Mouse (Mus musculus): ENCODE measurements around the gene Cst11.
"Not testable (repeated sequence)": the region's sequence is repeated elsewhere in the genome, so short reads cannot be mapped to it uniquely, and the experiment has no call there.

The Cst11 gene

GRCm38 (mm10) chr2:148771397-148771796 lies at the start of gene Cst11:
TSS of gene Cst11 (minus strand) at chr2:148771497.
- not testable (repeated sequence) for DNase-seq (ENCODE audit: low read depth, low spot score)

GRCm38 (mm10) chr2:148819909-148820308 lies 48.6 kb upstream of the Cst11 start, which contains the start of gene Cst13:
TSS of gene Cst13 (plus strand) at chr2:148820081.
- DNase-seq (ENCODE audit: low read depth, low spot score): no peak

DNA sequence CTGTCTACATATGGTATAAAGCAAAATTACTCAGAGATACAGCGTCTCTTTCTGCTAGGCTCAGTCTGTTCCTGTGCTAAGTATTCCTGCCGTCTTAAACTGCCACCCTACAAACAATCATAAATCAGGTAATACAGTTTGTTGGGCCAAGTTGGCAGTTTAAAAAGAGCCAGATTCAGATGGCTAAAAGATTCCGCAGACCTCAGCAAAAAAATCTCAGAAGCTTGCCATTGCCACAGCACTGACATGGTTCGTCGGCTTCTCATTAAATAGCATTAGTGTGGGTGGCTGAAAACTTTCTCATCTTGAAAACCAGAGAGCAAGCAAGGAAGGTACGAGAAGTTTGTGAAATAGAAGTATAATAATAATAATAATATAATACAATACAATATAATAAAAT lies 35.4 kb upstream of the Cst11 start:
- peak; percentile 8 for DNase-seq (ENCODE audit: low read depth, low spot score)

DNA sequence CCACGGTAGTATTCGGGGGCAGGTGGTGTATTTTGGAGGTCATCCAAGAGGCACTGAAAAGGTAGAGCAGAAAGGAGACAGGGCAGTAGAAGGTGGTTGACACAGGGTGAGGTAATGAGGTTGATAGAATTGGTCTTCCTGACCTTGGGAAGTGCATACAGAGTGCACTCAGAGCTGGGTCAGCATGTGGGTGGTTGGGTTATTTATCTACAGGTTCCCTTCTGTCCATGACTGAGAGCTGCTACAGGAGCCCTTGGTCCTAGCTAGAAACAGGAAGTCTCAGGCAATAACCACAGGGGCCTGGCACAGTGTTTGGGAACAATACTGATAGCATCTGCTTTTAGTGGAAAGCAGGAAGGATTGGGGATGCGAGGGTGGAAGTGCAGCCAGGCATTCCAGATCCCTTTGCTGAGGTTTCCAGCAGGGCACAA lies 30.2 kb upstream of the Cst11 start:
- peak; percentile 92 for DNase-seq (ENCODE audit: low read depth, low spot score)

DNA sequence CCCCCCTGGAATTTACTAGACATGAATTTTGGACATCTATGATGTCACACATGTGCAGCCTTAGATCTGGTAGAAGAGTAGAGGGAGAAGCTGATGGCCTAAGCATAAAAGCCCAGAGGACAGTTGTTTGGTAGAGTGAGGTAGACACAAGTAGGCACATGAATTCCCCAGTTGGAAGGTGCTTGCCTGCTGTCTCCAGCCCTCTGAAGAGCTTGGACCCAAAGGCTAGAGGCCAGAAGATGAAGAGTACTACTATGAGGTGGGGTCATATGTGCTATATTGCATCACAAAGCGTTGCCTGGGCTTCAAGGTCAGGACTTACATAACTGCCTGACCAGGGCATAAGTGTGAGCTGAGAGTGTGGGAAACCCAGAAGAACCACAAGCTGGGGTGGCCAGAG lies 27.2 kb upstream of the Cst11 start, which contains the start of gene Cst8:
Gene Cst8, plus strand, starts transcription at position 301 of the 400 bp plus-strand sequence.
- no peak for DNase-seq (ENCODE audit: low read depth, low spot score)

DNA sequence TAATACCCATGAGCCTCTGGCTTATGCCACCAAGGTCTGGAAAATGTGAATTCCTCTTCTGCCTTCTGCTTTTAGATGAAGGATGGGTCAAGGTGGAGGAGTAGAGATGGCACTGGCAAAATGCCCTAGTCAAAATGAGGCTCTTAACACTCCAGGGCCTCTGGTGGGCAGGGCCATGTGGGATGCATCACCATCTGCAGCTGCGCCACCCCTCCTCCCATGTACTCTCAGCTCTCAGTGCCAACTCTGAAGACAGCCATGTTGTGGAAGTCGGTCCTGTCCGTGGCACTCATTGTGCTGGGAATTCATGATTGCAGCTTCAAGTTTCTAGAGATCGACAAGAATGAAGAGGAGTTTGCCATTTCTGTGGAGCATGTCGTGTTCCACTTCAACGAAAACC lies 17.8 kb upstream of the Cst11 start, which contains the start of gene Cst12:
Gene Cst12, plus strand, starts transcription at position 220 of the 400 bp plus-strand sequence.
- no peak for DNase-seq (ENCODE audit: low read depth, low spot score)

GRCm38 (mm10) chr2:148781709-148782108 lies 10.4 kb upstream of the Cst11 start, which contains the start of gene 8030411F24Rik:
TSS of gene 8030411F24Rik (plus strand) at chr2:148782009.
- DNase-seq (ENCODE audit: low read depth, low spot score): no peak

DNA sequence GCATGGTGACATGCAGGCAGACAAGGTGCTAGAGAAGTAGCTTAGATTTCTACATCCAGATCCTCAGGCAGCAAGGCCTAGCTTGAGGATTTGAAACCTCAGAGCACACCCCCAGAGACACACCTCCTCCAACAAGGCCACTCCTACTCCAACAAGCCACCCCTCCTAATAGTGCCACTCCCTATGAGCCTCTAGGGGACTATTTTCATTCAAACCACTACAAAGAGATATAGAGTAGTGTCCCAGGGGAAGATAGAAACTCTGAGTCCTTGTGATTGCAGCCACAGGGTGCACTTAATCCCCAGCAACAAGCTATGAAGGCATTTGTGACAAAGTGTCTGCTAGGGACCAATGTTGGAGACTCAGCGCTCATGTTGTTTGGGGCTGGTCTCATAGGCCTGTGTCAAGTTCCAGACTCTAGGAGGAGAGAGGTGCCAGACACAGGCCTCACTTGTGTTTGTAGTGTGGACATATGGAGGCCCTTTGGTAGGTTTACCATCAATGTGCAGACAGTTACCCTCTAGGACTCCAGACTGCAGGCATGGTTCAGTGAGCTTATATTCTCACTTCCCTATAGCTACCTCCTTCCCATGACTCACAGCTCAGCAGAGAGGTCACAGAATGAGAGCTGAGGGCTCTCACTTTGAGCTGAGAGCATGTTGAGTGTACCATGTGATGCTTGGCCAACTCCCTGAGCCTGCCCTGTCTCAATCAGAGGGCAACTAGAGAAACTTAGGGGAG lies 7.5 kb downstream of the Cst11 start:
- DNase-seq (ENCODE audit: low read depth, low spot score): no peak

- no peak for DNase-seq (ENCODE audit: low read depth, low spot score)
Observed at GRCm38 (mm10) chr2:148754310-148754846, 16.9 kb downstream of the Cst11 start.

- peak; percentile 94 for DNase-seq (ENCODE audit: low read depth, low spot score)
Observed at GRCm38 (mm10) chr2:148751893-148752813, 19.1 kb downstream of the Cst11 start.

DNA sequence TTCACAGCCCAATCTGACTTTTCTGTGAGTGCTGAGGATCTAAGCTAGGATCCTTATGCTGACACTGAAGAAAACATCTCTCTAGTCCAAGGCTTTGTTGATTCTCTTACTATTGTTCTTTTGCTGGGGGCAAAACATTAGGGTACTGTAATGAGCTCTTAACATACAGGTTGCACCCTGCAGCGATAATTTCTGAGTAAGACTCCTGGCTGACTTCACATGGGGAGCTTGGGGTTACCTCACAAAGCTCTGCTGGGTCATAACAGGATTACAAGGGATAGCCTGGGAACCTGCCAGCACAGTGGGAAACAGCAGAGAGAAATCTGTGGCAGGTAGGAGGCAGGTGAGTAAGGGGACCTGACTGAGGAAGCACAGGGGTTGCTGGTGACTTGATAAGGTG lies 21.2 kb downstream of the Cst11 start, which contains the start of gene Cstl1:
Gene Cstl1, plus strand, starts transcription at position 301 of the 400 bp plus-strand sequence.
- no peak for DNase-seq (ENCODE audit: low read depth, low spot score)

DNA sequence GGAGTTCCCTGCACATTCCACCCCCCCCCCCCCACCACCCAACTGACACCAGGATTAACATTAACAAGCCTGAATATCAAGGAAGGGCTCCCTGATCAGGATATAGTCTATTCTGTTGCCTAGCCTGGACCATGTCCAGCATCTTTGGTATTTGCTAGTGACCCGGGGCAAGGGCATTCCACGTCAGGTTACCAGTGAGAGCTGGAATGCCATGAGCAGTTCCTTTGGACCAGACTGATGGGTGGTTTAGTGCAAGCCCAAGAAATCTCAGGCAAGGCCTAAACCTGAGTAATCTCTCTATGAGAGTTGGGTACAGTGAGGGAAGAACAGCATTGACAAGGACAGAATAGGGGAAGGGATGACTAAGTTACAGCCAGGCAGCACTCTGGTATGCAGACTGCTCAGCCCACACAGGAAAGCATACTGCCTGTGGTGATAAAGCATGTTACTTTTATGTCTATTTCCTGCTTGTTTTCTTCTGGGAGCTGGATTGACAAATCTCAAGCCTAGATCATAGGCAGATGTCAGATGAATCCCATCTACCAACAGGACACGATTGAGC lies 27.4 kb downstream of the Cst11 start:
- DNase-seq (ENCODE audit: low read depth, low spot score): peak; percentile 50

DNA sequence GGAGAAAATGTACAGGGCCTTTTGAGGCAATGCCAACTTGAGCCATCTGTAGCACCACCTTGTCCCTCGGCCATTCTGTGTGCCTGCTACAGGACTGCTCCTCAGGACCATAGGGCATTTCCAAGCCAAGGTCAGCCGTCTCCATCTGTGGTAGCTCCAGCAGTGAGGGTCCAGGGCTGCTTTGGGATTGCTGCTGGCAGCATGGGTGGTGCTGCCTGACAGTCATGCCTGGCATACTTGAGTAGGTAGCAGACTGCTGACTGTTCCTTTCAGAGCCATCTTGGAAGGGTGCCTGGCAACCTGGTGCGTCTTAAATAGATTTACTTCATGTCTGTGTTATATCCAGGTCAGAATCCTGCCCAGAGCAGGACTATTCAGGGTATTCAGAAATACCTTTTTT lies 28.3 kb downstream of the Cst11 start:
- peak; percentile 98 for DNase-seq (ENCODE audit: low read depth, low spot score)

- peak; percentile 99 for DNase-seq (ENCODE audit: low read depth, low spot score)
Observed at GRCm38 (mm10) chr2:148732327-148733000, 38.8 kb downstream of the Cst11 start, which contains the start of gene Napb. TSS of gene Napb (minus strand) at chr2:148732467.

DNA sequence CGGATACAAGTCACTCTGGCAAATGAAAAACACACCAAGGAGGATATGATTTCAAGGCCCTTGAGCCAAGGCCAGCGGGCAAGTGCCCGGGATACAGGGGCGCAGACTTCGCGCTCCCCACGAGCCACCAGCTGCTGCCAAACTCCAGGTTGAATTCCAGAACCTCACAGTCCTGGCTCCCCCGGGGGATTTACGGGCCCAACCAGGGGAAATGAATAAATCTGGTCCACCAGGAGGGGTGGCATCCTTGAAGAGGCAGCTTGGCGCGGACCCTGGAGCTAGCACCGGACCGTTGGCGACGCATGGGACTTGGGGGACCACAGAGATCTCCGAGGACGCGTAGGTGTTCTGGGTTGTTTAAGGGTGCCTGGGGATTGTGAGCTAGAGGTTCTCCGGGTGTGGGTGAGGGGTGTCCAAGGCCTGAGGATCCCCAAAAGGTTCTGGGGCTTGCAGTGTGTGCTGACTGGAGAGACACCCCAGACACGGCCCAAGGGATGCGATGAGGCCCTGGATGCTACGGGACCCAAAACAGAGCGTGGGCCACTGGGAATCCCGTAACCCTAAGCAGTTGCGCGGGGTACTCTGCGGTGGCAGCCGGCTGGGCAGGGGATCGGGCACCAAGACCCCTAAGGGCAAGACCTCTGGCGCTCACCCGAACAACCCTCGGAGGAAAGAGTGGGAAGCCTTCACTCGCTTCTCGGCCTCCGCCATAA lies 39.5 kb downstream of the Cst11 start:
- DNase-seq (ENCODE audit: low read depth, low spot score): peak; percentile 66

DNA sequence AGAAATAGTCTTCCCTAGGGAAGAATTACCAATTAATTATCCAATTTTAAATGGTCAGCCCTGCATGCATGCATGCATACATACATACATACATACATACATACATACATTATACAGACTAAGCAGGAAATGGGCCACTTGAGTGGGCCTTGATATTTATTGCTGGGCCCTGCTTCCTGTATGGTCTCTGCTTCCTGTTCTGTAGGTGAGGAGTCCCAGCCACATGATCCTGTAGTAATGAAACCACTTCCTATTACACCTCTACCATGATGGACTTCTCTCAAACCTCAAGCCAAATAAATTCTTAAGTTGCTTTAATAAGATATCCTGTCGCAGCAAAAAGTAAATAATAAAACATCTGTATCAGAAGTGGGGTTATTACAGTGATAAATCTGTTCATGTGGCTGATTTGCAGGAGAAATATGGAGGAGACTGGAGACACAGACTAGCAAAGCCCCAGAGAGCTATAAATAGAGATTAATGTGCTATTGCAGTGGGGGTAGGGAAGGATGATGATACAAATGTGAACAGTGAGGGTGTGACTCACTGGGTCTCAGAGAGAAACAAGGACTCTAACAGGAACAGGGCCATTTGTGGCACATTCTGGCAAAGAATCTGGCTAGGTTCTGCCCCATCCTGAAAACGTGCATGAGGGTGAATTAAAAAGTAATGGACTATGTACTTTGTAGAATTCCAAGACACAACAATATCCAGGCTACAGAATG lies 51.9 kb downstream of the Cst11 start:
- DNase-seq (ENCODE audit: low read depth, low spot score): peak; percentile 65
